Comparison of ENCODE assay signal across 14 mouse cellular contexts in the genomic region with DNA sequence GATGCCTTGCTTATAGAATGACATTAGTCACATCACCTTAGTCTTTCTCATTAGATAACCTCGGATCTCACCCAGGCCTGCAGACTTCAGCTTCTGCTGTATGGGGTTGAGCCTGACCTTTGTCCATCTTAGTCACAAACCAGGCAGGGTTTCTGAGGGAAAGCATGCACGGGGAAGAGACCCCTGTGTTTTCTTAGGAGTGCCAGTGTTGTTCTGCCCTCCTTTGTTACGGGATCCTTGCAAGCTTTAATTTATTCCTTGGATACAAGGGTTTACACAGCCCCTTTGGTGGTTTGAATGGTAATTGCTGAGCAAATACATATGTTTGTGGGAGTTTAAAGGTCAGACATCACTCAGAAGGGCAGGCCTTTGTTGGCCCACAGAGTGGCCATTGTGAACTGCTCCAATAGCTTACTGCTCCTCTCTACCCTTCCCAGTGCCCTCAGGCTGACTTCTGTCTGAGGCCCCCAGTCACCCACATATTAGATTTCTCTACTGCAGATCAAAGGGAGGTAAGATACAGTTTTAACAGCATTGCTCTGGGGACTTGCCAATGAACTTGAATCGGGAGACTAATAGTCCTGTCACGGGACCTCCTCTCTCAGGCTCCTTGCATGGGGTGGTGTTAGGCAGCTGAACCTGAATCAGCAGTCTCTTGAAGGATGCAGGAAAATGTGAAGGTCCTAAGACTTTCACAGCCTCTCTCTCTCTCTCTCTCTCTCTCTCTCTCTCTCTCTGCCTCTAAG. TPM values are rescaled to one million over a fixed set of nuclear protein-coding genes. Genes with fewer than 3 reads are reported as not detected.
DNase-seq lines count a peak whose midpoint lies in the region; ATAC-seq and TF ChIP-seq lines count a peak whose summit lies in the region.
"Had no signal": no experiment of that assay in that cellular context is flagged by ENCODE, and none has a peak within 500 bp of the region (broad histone marks: within the 10 kb centered on the region; RNA-seq: fewer than 3 reads in every experiment).

No protein-coding gene starts in this region.

- no peak overlapping the region for H3K27ac ChIP-seq in kidney, embryonic 14.5 days (ENCODE audit: low read depth, low read length)
- peak overlapping the region; percentile 27; the same call in 1 of the 2 replicates for H3K27ac ChIP-seq in hindbrain, embryonic 11.5 days (ENCODE audit: low read depth, low read length)
- no peak overlapping the region for H3K27ac ChIP-seq in midbrain, embryonic 14.5 days (replicated peaks; ENCODE audit: low read depth, low read length)

- H3K36me3 ChIP-seq in kidney, embryonic 14.5 days (ENCODE audit: control insufficient read depth, insufficient read depth, low read length), result no peaks in the 10 kb centered on the region
- H3K36me3 ChIP-seq in hindbrain, embryonic 11.5 days (ENCODE audit: control insufficient read depth, insufficient read depth, low read length), result no peaks in the 10 kb centered on the region
- no peaks in the 10 kb centered on the region for H3K36me3 ChIP-seq in midbrain, embryonic 14.5 days (ENCODE audit: control insufficient read depth, insufficient read depth, low read length)

- no peak overlapping the region for H3K9ac ChIP-seq in kidney, embryonic 14.5 days (ENCODE audit: low read depth, low read length)
- H3K9ac ChIP-seq in hindbrain, embryonic 11.5 days (ENCODE audit: low read depth, low read length), result no peak overlapping the region
- no peak overlapping the region for H3K9ac ChIP-seq in midbrain, embryonic 14.5 days (replicated peaks; ENCODE audit: low read length)

- no peak for TF ChIP-seq CTCF in brain, embryonic 14.5 days (IDR thresholded peaks at IDR 0.05; ENCODE audit: borderline replicate concordance, extremely low read depth, insufficient read depth, insufficient read length)

- H3K4me2 ChIP-seq in kidney, embryonic 14.5 days (replicated peaks; ENCODE audit: low read depth, low read length), result no peak overlapping the region
- no peak overlapping the region for H3K4me2 ChIP-seq in hindbrain, embryonic 11.5 days (replicated peaks; ENCODE audit: low read depth, low read length)
- no peak overlapping the region for H3K4me2 ChIP-seq in midbrain, embryonic 14.5 days (ENCODE audit: low read length)
- H3K4me2 ChIP-seq: liver, embryonic 11.5 days had no signal

- WGBS in kidney, embryonic 14.5 days, result 14% methylated on average over 5 of the region's 5 CpGs
- WGBS in hindbrain, embryonic 11.5 days, result 16% methylated on average over 5 of the region's 5 CpGs
- 27% methylated on average over 5 of the region's 5 CpGs for WGBS in midbrain, embryonic 14.5 days

- no peak for TF ChIP-seq POLR2A in brain, embryonic 14.5 days (IDR thresholded peaks at IDR 0.05; ENCODE audit: borderline replicate concordance, extremely low read depth, insufficient read depth, insufficient read length, poor library complexity, severe bottlenecking)

- no peak overlapping the region for H3K4me3 ChIP-seq in kidney, embryonic 14.5 days (ENCODE audit: low read length)
- H3K4me3 ChIP-seq in hindbrain, embryonic 11.5 days (ENCODE audit: low read depth, low read length), result no peak overlapping the region
- H3K4me3 ChIP-seq in midbrain, embryonic 14.5 days (replicated peaks; ENCODE audit: low read depth, low read length), result no peak overlapping the region

- H3K4me1 ChIP-seq in kidney, embryonic 14.5 days (ENCODE audit: control insufficient read depth, insufficient read depth, low read length), result 0 out of 2 replicates have a peak, but pooled peaks cover 7% of the 10 kb centered on the region
- H3K4me1 ChIP-seq in hindbrain, embryonic 11.5 days (replicated peaks; ENCODE audit: control insufficient read depth, insufficient read depth, low read length), result no peaks in the 10 kb centered on the region; the same call in 1 of the 2 replicates
- H3K4me1 ChIP-seq in midbrain, embryonic 14.5 days (ENCODE audit: control insufficient read depth, insufficient read depth, low read length), result no peaks in the 10 kb centered on the region

- H3K9me3 ChIP-seq in kidney, embryonic 14.5 days (ENCODE audit: control insufficient read depth, low read length), result no peaks in the 10 kb centered on the region
- H3K9me3 ChIP-seq in hindbrain, embryonic 11.5 days (ENCODE audit: control insufficient read depth, low read length), result no peaks in the 10 kb centered on the region
- H3K9me3 ChIP-seq in midbrain, embryonic 14.5 days (ENCODE audit: control insufficient read depth, low read length), result no peaks in the 10 kb centered on the region
- H3K9me3 ChIP-seq: G1E had no signal

- H3K27me3 ChIP-seq in kidney, embryonic 14.5 days (ENCODE audit: control insufficient read depth, insufficient read depth, low read length), result no peaks in the 10 kb centered on the region
- H3K27me3 ChIP-seq in hindbrain, embryonic 11.5 days (ENCODE audit: control insufficient read depth, insufficient read depth, low read length), result no peaks in the 10 kb centered on the region; the same call in 1 of the 2 replicates
- H3K27me3 ChIP-seq in midbrain, embryonic 14.5 days (ENCODE audit: control insufficient read depth, insufficient read depth, low read length), result no peaks in the 10 kb centered on the region

- peak; percentile 72 for ATAC-seq in kidney, embryonic 14.5 days (ENCODE audit: low FRiP score, low TSS enrichment)
- peak; percentile 84 for ATAC-seq in hindbrain, embryonic 11.5 days (ENCODE audit: low FRiP score)
- no peak for ATAC-seq in midbrain, embryonic 14.5 days (ENCODE audit: low FRiP score, low TSS enrichment)
- no peak for ATAC-seq in CD4-positive, CD25-positive, alpha-beta regulatory T cell, adult 4 months
- ATAC-seq: activated CD4-positive, CD25-positive, alpha-beta regulatory T cell, adult 4 months had no signal

- no peak for DNase-seq in kidney, postnatal 36 days
- peak; percentile 19 for DNase-seq in brain, embryonic 14.5 days (ENCODE audit: low read depth)
- DNase-seq in hindbrain, embryonic 11.5 days (ENCODE audit: low spot score), result peak; percentile 47
- DNase-seq in midbrain, embryonic 14.5 days, result peak; percentile 6
- DNase-seq in lung, postnatal 25 days (ENCODE audit: low spot score), result no peak
- no peak for DNase-seq in urinary bladder, adult 18-20 months (ENCODE audit: low spot score in 2 of 2)
- DNase-seq: cerebellum, adult 8-10 months; heart, postnatal 10 days; right cerebral cortex, postnatal 25 days had no signal

RNA-seq across cellular contexts. Expression of a gene that starts 19.1 kb away (rescaled TPM):
- polyA plus RNA-seq in kidney, embryonic 14.5 days (2014; fragmentation: Nextera tagmentation; extraction: Ambion mirVana), result 103 and 114 TPM in 2 replicates
- polyA plus RNA-seq in brain, embryonic 14.5 days (2012; rRNA removed), result 62.7 and 84.1 TPM in 2 replicates
- 105 TPM in 2 replicates for polyA plus RNA-seq in hindbrain, embryonic 11.5 days (2014; fragmentation: Nextera tagmentation; extraction: Ambion mirVana)
- 114 and 120 TPM in 2 replicates for polyA plus RNA-seq in midbrain, embryonic 14.5 days (2014; fragmentation: Nextera tagmentation; extraction: Ambion mirVana)
- polyA plus RNA-seq in CD4-positive, CD25-positive, alpha-beta regulatory T cell, adult 4 months (2017; shearing (Covaris generic)), result 10 to 100 TPM; 88.0 to 91.9 TPM

RNA-seq across cellular contexts. Expression of a gene that starts 20.6 kb away (rescaled TPM):
- 134 and 156 TPM in 2 replicates for polyA plus RNA-seq in kidney, embryonic 14.5 days (2014; fragmentation: Nextera tagmentation; extraction: Ambion mirVana)
- 22.8 and 26.4 TPM in 2 replicates for polyA plus RNA-seq in brain, embryonic 14.5 days (2012; rRNA removed)
- polyA plus RNA-seq in hindbrain, embryonic 11.5 days (2014; fragmentation: Nextera tagmentation; extraction: Ambion mirVana), result 112 and 113 TPM in 2 replicates
- 37.7 and 41.9 TPM in 2 replicates for polyA plus RNA-seq in midbrain, embryonic 14.5 days (2014; fragmentation: Nextera tagmentation; extraction: Ambion mirVana)
- 10 to 100 TPM; 29.2 to 41.5 TPM for polyA plus RNA-seq in CD4-positive, CD25-positive, alpha-beta regulatory T cell, adult 4 months (2017; shearing (Covaris generic))

RNA-seq across cellular contexts. Expression of a gene that starts 20.6 kb away (rescaled TPM):
- 9.5 and 14.2 TPM in 2 replicates for polyA plus RNA-seq in kidney, embryonic 14.5 days (2014; fragmentation: Nextera tagmentation; extraction: Ambion mirVana)
- polyA plus RNA-seq in brain, embryonic 14.5 days (2012; rRNA removed), result 35.0 and 36.7 TPM in 2 replicates
- polyA plus RNA-seq in hindbrain, embryonic 11.5 days (2014; fragmentation: Nextera tagmentation; extraction: Ambion mirVana), result 14.2 and 15.7 TPM in 2 replicates
- 18.8 and 24.6 TPM in 2 replicates for polyA plus RNA-seq in midbrain, embryonic 14.5 days (2014; fragmentation: Nextera tagmentation; extraction: Ambion mirVana)
- 10 to 100 TPM; 12.3 to 28.2 TPM for polyA plus RNA-seq in CD4-positive, CD25-positive, alpha-beta regulatory T cell, adult 4 months (2017; shearing (Covaris generic))

RNA-seq across cellular contexts. Expression of a gene that starts 34.9 kb away (rescaled TPM):
- not detected in 2 replicates for polyA plus RNA-seq in kidney, embryonic 14.5 days (2014; fragmentation: Nextera tagmentation; extraction: Ambion mirVana)
- polyA plus RNA-seq in brain, embryonic 14.5 days (2012; rRNA removed), result 0.05 TPM in 1 of 2 replicates, not detected in the other
- 0.14 TPM in 1 of 2 replicates, not detected in the other for polyA plus RNA-seq in hindbrain, embryonic 11.5 days (2014; fragmentation: Nextera tagmentation; extraction: Ambion mirVana)
- not detected in 2 replicates for polyA plus RNA-seq in midbrain, embryonic 14.5 days (2014; fragmentation: Nextera tagmentation; extraction: Ambion mirVana)
- polyA plus RNA-seq in CD4-positive, CD25-positive, alpha-beta regulatory T cell, adult 4 months (2017; shearing (Covaris generic)), result not detected
- polyA plus RNA-seq: activated CD4-positive, CD25-positive, alpha-beta regulatory T cell, adult 4 months; G1E; liver, embryonic 11.5 days had no signal

Comparison
In these comparisons a context has a peak if more than half of its experiments do, and no peak if none do; other contexts are left out.
1. ATAC-seq: peak in kidney, embryonic 14.5 days (single experiment) and hindbrain, embryonic 11.5 days (single experiment); none in midbrain, embryonic 14.5 days (single experiment) and CD4-positive, CD25-positive, alpha-beta regulatory T cell, adult 4 months (single experiment).
2. DNase-seq: peak in brain, embryonic 14.5 days (single experiment), hindbrain, embryonic 11.5 days (single experiment) and midbrain, embryonic 14.5 days (single experiment); none in kidney, postnatal 36 days (0 of 2), lung, postnatal 25 days (single experiment) and urinary bladder, adult 18-20 months (0 of 2).